Mouse (Mus musculus) CH12.LX (cell line): ENCODE measurements around the gene Dnah11. TPM values are rescaled to one million over a fixed set of nuclear protein-coding genes. Genes with fewer than 3 reads are reported as not detected.

Experiments
- DNase-seq: peaks from one replicate; pipeline ENCODE4 v3.0.0-alpha.2; 2013; ENCODE audit errors: extremely low read depth
- H3K27ac ChIP-seq: 2 replicates; pipeline ENCODE4 v1.5.1; 2012; ENCODE audit warnings: low read depth, mild to moderate bottlenecking, control low read depth, moderate library complexity; ENCODE audit not compliant: insufficient read depth
- H3K27me3 ChIP-seq: replicated peaks from 2 replicates; pipeline ENCODE3; 2012; ENCODE audit warnings: inconsistent platforms
- H3K36me3 ChIP-seq, 2 experiments: replicated peaks in 1 of 2; 2 replicates each; pipeline versions ENCODE3 to v1.6.1; 2012; ENCODE audit warnings: inconsistent platforms in 1 of 2, low read length in 1 of 2, mild to moderate bottlenecking in 1 of 2, mixed read lengths in 1 of 2, moderate library complexity in 1 of 2; ENCODE audit not compliant: control insufficient read depth in 1 of 2, insufficient read depth in 1 of 2
- H3K4me1 ChIP-seq, 2 experiments: 2 replicates each; pipeline ENCODE4 v1.6.1; 2012; ENCODE audit warnings: inconsistent platforms in 1 of 2, moderate library complexity in 1 of 2; ENCODE audit not compliant: insufficient read depth in 2 of 2, control insufficient read depth in 1 of 2
- H3K4me2 ChIP-seq: 2 replicates; pipeline ENCODE4 v1.6.1; 2012; ENCODE audit warnings: low read depth, mild to moderate bottlenecking, control low read depth; ENCODE audit not compliant: poor library complexity, insufficient read depth, severe bottlenecking
- H3K4me3 ChIP-seq, 3 experiments: fragments of 150-350 bp in 1 of 3; sonication (generic) in 1 of 3; replicated peaks in 1 of 3; 2 replicates each; pipeline versions ENCODE3 to v1.5.1; 2011 to 2012; ENCODE audit warnings: low read depth in 2 of 3, low read length in 2 of 3, mild to moderate bottlenecking in 2 of 3, moderate library complexity in 2 of 3, control low read depth in 1 of 3, improper control_type of control experiment in 1 of 3, inconsistent platforms in 1 of 3, mixed read lengths in 1 of 3; ENCODE audit not compliant: poor library complexity in 1 of 3
- H3K79me2 ChIP-seq: replicated peaks from 2 replicates; pipeline ENCODE4 v1.6.1; 2012; ENCODE audit warnings: mild to moderate bottlenecking, moderate library complexity; ENCODE audit not compliant: control insufficient read depth, poor library complexity, insufficient read depth, severe bottlenecking; ENCODE audit errors: extremely low read depth
- H3K9ac ChIP-seq: 2 replicates; pipeline ENCODE4 v1.6.1; 2012; ENCODE audit warnings: low read depth, mild to moderate bottlenecking, control low read depth, moderate library complexity; ENCODE audit not compliant: insufficient read depth
- H3K9me3 ChIP-seq: replicated peaks from 2 replicates; pipeline ENCODE3; 2012; ENCODE audit warnings: low read length, inconsistent platforms, mixed read lengths
- BHLHE40 ChIP-seq: IDR thresholded peaks from 2 replicates; pipeline ENCODE4 v1.6.1; 2011; ENCODE audit warnings: mild to moderate bottlenecking, low read depth, low read length, improper control_type of control experiment
- CHD2 ChIP-seq: IDR thresholded peaks from 2 replicates; pipeline ENCODE4 v1.6.1; 2011; ENCODE audit warnings: low read length, improper control_type of control experiment
- E2F4 ChIP-seq: IDR thresholded peaks from 2 replicates; pipeline ENCODE4 v1.6.1; 2011; ENCODE audit warnings: low read depth, low read length, improper control_type of control experiment; ENCODE audit not compliant: insufficient replicate concordance
- EP300 ChIP-seq: IDR thresholded peaks from 2 replicates; pipeline ENCODE4 v1.6.1; 2011; ENCODE audit warnings: low read length, improper control_type of control experiment
- HCFC1 ChIP-seq: IDR thresholded peaks from 2 replicates; pipeline ENCODE4 v1.6.1; 2012; ENCODE audit warnings: low read depth, mild to moderate bottlenecking, inconsistent platforms, low read length, improper control_type of control experiment
- JUND ChIP-seq: conservative IDR thresholded peaks from 2 replicates; pipeline ENCODE4 v1.6.1; 2011; ENCODE audit warnings: low read depth, low read length, improper control_type of control experiment
- MAX ChIP-seq: IDR thresholded peaks from 2 replicates; pipeline ENCODE4 v1.6.1; 2011; ENCODE audit warnings: low read length, improper control_type of control experiment
- MAZ ChIP-seq: IDR thresholded peaks from 2 replicates; pipeline ENCODE4 v1.6.1; 2012; ENCODE audit warnings: low read depth, mild to moderate bottlenecking, inconsistent platforms, low read length, improper control_type of control experiment, moderate library complexity
- PAX5 ChIP-seq: IDR thresholded peaks from 2 replicates; pipeline ENCODE4 v1.6.1; 2012; ENCODE audit warnings: low read length, inconsistent platforms, mixed read lengths
- POLR2A ChIP-seq: IDR thresholded peaks from 2 replicates; pipeline ENCODE4 v1.6.1; 2011; ENCODE audit warnings: low read depth, mild to moderate bottlenecking, improper control_type of control experiment, low read length
- RCOR1 ChIP-seq: conservative IDR thresholded peaks from 2 replicates; pipeline ENCODE4 v1.6.1; 2012; ENCODE audit warnings: low read depth, mild to moderate bottlenecking, inconsistent platforms, low read length, improper control_type of control experiment
- SIN3A ChIP-seq: IDR thresholded peaks from 2 replicates; pipeline ENCODE4 v1.6.1; 2012; ENCODE audit warnings: low read length, improper control_type of control experiment, inconsistent platforms
- SMC3 ChIP-seq: IDR thresholded peaks from 2 replicates; pipeline ENCODE4 v1.6.1; 2011; ENCODE audit warnings: low read depth, low read length, improper control_type of control experiment
- TBP ChIP-seq: conservative IDR thresholded peaks from 2 replicates; pipeline ENCODE4 v1.6.1; 2011; ENCODE audit warnings: low read depth, low read length, improper control_type of control experiment
- TCF12 ChIP-seq: IDR thresholded peaks from 2 replicates; pipeline ENCODE4 v1.6.1; 2014; ENCODE audit warnings: low read depth, mild to moderate bottlenecking, inconsistent platforms, low read length, improper control_type of control experiment
- UBTF ChIP-seq: IDR thresholded peaks from 2 replicates; pipeline ENCODE4 v1.6.1; 2012; ENCODE audit warnings: low read depth, mild to moderate bottlenecking, inconsistent platforms, low read length, improper control_type of control experiment, moderate library complexity
- USF1 ChIP-seq: IDR thresholded peaks from 2 replicates; pipeline ENCODE4 v1.6.1; 2014; ENCODE audit warnings: low read depth, mild to moderate bottlenecking, inconsistent platforms, low read length, improper control_type of control experiment
- ZKSCAN1 ChIP-seq: IDR thresholded peaks from 2 replicates; pipeline ENCODE4 v1.6.1; 2012; ENCODE audit warnings: low read depth, inconsistent platforms, low read length, improper control_type of control experiment, borderline replicate concordance
- ZNF384 ChIP-seq: IDR thresholded peaks from 2 replicates; pipeline ENCODE4 v1.6.1; 2012; ENCODE audit warnings: low read depth, low read length, improper control_type of control experiment, inconsistent platforms
- dilution Hi-C: fragments of 300-500 bp; cut with MboI; formaldehyde crosslinking; loops from 2 replicates; pipeline ENCODE4 v1.14.3; 2020; ENCODE audit warnings: low sequenced_read_pairs; ENCODE audit not compliant: extremely low pct_unique_long_range_greater_than_20kb, extremely low pct_ligation_motif_present
- in situ Hi-C: fragments of 300-500 bp; cut with MboI; formaldehyde crosslinking; loops from 3 replicates; pipeline ENCODE4 v1.14.3; 2019; ENCODE audit warnings: low sequenced_read_pairs, low pct_ligation_motif_present, low pct_unique_long_range_greater_than_20kb, mixed read lengths
- polyA plus RNA-seq: library from polyadenylated mRNA; unstranded; fragments of >175 nt; gene quantifications from 2 replicates; pipeline ENCODE4 v1.2.1, GENCODE M21; 2012; ENCODE audit warnings: low read depth; ENCODE audit not compliant: insufficient read length
- total RNA-seq, 2 experiments: library from RNA; depleted of rRNA; stranded (reverse); fragments of 300-350 nt in 1 of 2; fragments of >200 nt in 1 of 2; gene quantifications; 2 replicates each; pipeline ENCODE4 v1.2.3; 2012 to 2014

Dnah11 gene
- total and polyA plus RNA-seq, 3 experiments, result 0.85 to 2.5 (median 1.2) TPM

GRCm38 (mm10) chr12:117844917-117845316 is 353.9 kb downstream of the Dnah11 start:
- H3K27ac ChIP-seq, result no peak overlapping the region
- DNase-seq, result no peak
- H3K4me1 ChIP-seq, result peaks cover 0 to 36% of the 10 kb centered on the region in 2 experiments; a peak in 3 of 4 replicates
- H3K9ac ChIP-seq, result no peak overlapping the region; the same call in 1 of the 2 replicates
- no peaks in the 10 kb centered on the region for H3K27me3 ChIP-seq
- in situ Hi-C loops, result no loop called here
- dilution Hi-C loops, result no loop called here
- H3K79me2 ChIP-seq, result peaks cover 3% of the 10 kb centered on the region; the same call in 1 of the 2 replicates
- TF ChIP-seq TCF12 (no peak), MAX (peak; percentile 29; the same call in 1 of the 2 replicates), BHLHE40 (peak; percentile 52)
- H3K4me2 ChIP-seq, result peak overlapping the region; percentile 85
- H3K9me3 ChIP-seq, result no peaks in the 10 kb centered on the region
- peak overlapping the region; percentile 6 to 72 (median 72) for H3K4me3 ChIP-seq
- H3K36me3 ChIP-seq, result peaks cover 0 to 16% of the 10 kb centered on the region in 2 experiments

- Histone ChIP-seq H3K9ac (peak overlapping the region; percentile 41), H3K79me2 (peaks cover 3% of the 10 kb centered on the region; the same call in 1 of the 2 replicates), H3K4me3 (peak overlapping the region; percentile 69 to 72 (median 72)), H3K4me1 (peaks cover 0 to 36% of the 10 kb centered on the region in 2 experiments; a peak in 3 of 4 replicates), H3K36me3 (peaks cover 0 to 16% of the 10 kb centered on the region in 2 experiments), H3K27me3 (no peaks in the 10 kb centered on the region)
- in situ Hi-C loops (no loop called here), dilution Hi-C loops (no loop called here)
- TF ChIP-seq MAZ, result no peak
- TF ChIP-seq JUND, result no peak
- no peak for TF ChIP-seq ZKSCAN1
- peak; percentile 81; the same call in 1 of the 2 replicates for TF ChIP-seq CHD2
- no peak for TF ChIP-seq UBTF
- TF ChIP-seq SMC3, result no peak
- peak; percentile 83 for TF ChIP-seq ZNF384
- TF ChIP-seq RCOR1, result no peak
- TF ChIP-seq USF1, result no peak
- no peak for TF ChIP-seq E2F4
- TF ChIP-seq TCF12, result no peak
- no peak for TF ChIP-seq MAX
- 0 out of 2 replicates have a peak, but pooled peaks have one; percentile 11 for TF ChIP-seq BHLHE40
- no peak for TF ChIP-seq PAX5
- no peak for TF ChIP-seq POLR2A
- TF ChIP-seq TBP, result no peak
- TF ChIP-seq HCFC1, result no peak
- peak; percentile 7; the same call in 1 of the 2 replicates for TF ChIP-seq SIN3A
- TF ChIP-seq EP300, result no peak
- TF ChIP-seq, all 38 proteins: peak for 4
- Histone ChIP-seq H3K4me2 (peak overlapping the region; percentile 68; the same call in 1 of the 2 replicates), H3K9me3 (no peaks in the 10 kb centered on the region), H3K27ac (peak overlapping the region; percentile 5; the same call in 1 of the 2 replicates)
- no peak for DNase-seq
Observed at GRCm38 (mm10) chr12:117844075-117844408, 354.8 kb downstream of the Dnah11 start.
